Mouse (Mus musculus) megakaryocyte, embryonic 14.5 days (primary cell): Measurements from ENCODE around the gene Alkbh3. TPM values are rescaled to one million over a fixed set of nuclear protein-coding genes. Genes with fewer than 3 reads are reported as not detected.

Experiments used
- H3K27me3 ChIP-seq: replicated peaks from 2 replicates; pipeline ENCODE3; 2012; ENCODE audit warnings: inconsistent platforms
- H3K36me3 ChIP-seq: replicated peaks from 2 replicates; pipeline ENCODE3; 2012; ENCODE audit warnings: low read length, inconsistent platforms, mixed read lengths
- H3K4me1 ChIP-seq: 2 replicates; pipeline ENCODE4 v1.6.1; 2012; ENCODE audit warnings: inconsistent platforms
- H3K4me3 ChIP-seq: replicated peaks from 2 replicates; pipeline ENCODE3; 2012; ENCODE audit warnings: moderate library complexity, mild to moderate bottlenecking, inconsistent platforms
- H3K9me3 ChIP-seq: 2 replicates; pipeline ENCODE4 v1.6.1; 2012; ENCODE audit warnings: inconsistent platforms
- FLI1 ChIP-seq: IDR thresholded peaks from 2 replicates; pipeline ENCODE4 v1.6.1; 2012; ENCODE audit warnings: low read length, inconsistent platforms, mixed read lengths
- GATA1 ChIP-seq: IDR thresholded peaks from 3 replicates; pipeline ENCODE4 v1.6.1; 2012; ENCODE audit warnings: mixed read lengths, low read length, inconsistent platforms, borderline replicate concordance
- polyA plus RNA-seq: library from polyadenylated mRNA; stranded (reverse); fragments of >175 nt; gene quantifications from 2 replicates; pipeline ENCODE4 v1.2.3, GENCODE M21; 2012; ENCODE audit warnings: low replicate concordance; ENCODE audit not compliant: insufficient read depth

Gene Alkbh3
- polyA plus RNA-seq, 1 experiment: 31.2 TPM

DNA sequence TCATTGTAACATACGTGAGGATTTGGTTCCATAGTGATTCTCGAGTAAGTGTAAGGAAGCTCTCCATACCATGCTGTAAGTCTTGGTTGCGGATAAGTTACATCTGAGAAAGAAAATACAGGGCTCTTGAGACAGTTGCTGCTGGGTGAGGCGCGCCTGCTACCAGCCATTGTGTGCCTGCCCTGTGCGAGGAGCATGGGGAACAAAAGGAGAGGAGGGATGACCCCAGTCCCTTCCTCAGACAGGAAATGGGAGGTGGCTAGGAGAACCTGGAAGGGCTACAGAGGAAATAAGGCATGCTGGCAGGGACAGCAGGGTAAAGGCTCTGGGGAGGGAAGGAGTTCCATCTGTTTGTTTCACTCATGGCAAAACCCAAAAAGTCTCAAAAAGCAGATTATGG, 9.2 kb downstream of the Alkbh3 start:
- Histone ChIP-seq H3K4me3 (no peak overlapping the region), H3K27me3 (no peaks in the 10 kb centered on the region), H3K4me1 (peaks cover 14% of the 10 kb centered on the region), H3K36me3 (peaks cover 96% of the 10 kb centered on the region), H3K9me3 (no peaks in the 10 kb centered on the region)
- TF ChIP-seq FLI1 (no peak), GATA1 (no peak)

DNA sequence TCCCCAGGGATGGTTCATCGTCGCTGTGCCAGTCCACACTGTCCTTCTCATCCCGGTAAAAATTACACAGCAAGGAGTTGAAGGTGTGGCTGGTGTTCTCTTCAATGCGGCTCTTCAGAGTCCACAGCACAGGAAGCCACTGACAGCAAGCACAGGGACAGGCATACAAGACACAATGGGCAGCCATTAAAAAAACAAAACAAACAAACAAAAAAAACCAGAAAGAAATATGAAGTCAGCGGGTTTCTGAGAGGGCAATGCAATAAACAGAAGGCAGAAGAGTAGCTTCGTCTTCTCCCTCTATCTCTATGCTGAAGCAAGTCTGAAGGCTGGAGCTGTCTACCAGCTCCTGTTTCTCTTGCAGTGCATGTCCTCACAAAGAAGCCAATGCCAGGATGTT, 14.4 kb downstream of the Alkbh3 start, which contains the start of gene Gm27027:
Gene Gm27027 (minus strand): TSS at position 101 of the 400 bp plus-strand sequence.
- TF ChIP-seq GATA1: no peak
- TF ChIP-seq FLI1: no peak
- H3K27me3 ChIP-seq: no peaks in the 10 kb centered on the region
- no peaks in the 10 kb centered on the region for H3K9me3 ChIP-seq
- peaks cover 6% of the 10 kb centered on the region for H3K4me1 ChIP-seq
- no peak within 1 kb of the TSS for H3K4me3 ChIP-seq
- peaks cover 98% of the 10 kb centered on the region for H3K36me3 ChIP-seq

DNA sequence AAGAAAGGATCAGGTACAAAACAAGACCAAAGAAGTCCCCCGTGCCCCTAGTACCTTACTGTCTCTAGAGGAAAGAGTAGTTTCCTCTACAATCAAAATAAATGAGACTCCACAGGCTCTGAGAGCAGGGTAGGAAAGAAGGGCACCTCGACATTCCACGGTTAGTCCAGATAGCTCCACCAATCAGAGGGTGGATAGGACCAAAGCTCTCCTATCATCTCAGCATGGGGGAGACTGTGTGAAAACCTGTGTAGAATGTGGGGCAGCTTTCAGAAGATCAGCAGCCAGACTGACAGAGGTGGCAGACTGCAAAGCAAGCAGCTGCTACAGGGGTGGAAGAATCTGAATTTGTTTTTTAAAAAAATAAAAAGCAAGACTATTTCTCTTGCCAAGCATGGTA, 17.8 kb downstream of the Alkbh3 start:
- Histone ChIP-seq H3K4me1 (peaks cover 26% of the 10 kb centered on the region), H3K27me3 (peaks cover 5% of the 10 kb centered on the region), H3K4me3 (no peak overlapping the region), H3K36me3 (peaks cover 100% of the 10 kb centered on the region), H3K9me3 (no peaks in the 10 kb centered on the region)
- TF ChIP-seq FLI1 (no peak), GATA1 (no peak)

DNA sequence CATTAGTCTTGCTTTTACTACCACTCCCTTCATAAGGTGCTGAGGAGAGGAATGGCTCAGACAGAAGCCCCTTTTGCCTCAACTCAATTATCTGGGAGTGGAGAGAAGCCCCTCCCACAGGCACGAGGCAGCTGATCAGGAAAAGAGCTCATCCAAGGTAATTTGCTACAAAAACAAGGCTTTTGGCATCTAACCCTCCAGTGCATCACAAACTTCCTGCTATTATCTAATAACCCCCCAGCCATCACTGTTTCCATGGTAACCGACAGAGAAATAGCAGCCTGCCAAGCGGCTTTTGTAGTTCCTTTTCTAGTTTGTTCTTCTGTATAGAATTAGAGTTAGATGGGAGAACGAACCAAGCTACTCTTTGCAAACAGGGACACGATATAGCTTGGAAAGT, 18.3 kb downstream of the Alkbh3 start:
- TF ChIP-seq FLI1 (no peak), GATA1 (no peak)
- peaks cover 7% of the 10 kb centered on the region for H3K27me3 ChIP-seq
- peaks cover 29% of the 10 kb centered on the region for H3K4me1 ChIP-seq
- H3K36me3 ChIP-seq: peaks cover 100% of the 10 kb centered on the region
- H3K9me3 ChIP-seq: no peaks in the 10 kb centered on the region
- H3K4me3 ChIP-seq: no peak overlapping the region

DNA sequence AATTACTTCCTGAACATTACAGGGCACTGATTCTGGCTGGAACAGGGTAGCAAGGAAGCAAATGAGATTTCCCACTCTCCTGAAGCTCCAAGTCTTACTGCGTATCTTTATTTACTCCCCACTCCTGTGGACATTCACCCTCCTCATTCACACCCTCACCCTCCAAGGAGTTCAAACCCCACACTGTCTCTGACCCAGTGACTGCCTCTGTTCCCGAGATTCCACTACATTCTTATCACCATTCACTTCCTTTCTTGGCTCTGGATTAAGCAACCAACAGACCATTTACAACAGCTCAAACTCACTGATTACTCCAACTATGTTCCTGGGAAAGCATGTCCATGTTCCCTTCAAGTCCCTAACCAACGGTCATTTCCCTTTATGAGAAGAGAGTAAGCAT, 19.3 kb downstream of the Alkbh3 start:
- H3K4me1 ChIP-seq: peaks cover 38% of the 10 kb centered on the region
- H3K36me3 ChIP-seq: peaks cover 100% of the 10 kb centered on the region
- no peak overlapping the region for H3K4me3 ChIP-seq
- H3K27me3 ChIP-seq: peaks cover 9% of the 10 kb centered on the region
- no peaks in the 10 kb centered on the region for H3K9me3 ChIP-seq
- no peak for TF ChIP-seq FLI1

DNA sequence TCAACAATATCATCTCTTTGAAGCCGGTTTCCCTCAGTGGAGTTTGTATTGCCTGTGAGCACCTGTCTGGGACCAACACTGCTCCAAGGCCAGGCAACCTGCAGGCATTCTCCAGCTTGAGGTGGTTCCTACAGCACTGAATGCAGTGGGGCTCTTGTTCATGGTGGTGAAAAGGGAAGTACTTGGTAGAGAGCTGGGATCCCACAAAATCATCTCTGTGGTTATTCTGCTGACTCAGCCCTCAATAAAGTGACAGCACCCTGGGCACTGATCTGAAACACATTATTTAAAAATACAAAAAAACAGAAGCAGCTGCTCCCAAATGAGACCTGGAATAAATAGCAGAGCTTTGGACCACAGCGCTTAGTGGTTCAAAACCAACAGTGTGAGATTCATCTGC, 22.2 kb downstream of the Alkbh3 start:
- Histone ChIP-seq H3K9me3 (no peaks in the 10 kb centered on the region), H3K36me3 (peaks cover 100% of the 10 kb centered on the region), H3K27me3 (peaks cover 11% of the 10 kb centered on the region), H3K4me1 (peaks cover 41% of the 10 kb centered on the region), H3K4me3 (no peak overlapping the region)
- TF ChIP-seq GATA1 (no peak), FLI1 (no peak)

DNA sequence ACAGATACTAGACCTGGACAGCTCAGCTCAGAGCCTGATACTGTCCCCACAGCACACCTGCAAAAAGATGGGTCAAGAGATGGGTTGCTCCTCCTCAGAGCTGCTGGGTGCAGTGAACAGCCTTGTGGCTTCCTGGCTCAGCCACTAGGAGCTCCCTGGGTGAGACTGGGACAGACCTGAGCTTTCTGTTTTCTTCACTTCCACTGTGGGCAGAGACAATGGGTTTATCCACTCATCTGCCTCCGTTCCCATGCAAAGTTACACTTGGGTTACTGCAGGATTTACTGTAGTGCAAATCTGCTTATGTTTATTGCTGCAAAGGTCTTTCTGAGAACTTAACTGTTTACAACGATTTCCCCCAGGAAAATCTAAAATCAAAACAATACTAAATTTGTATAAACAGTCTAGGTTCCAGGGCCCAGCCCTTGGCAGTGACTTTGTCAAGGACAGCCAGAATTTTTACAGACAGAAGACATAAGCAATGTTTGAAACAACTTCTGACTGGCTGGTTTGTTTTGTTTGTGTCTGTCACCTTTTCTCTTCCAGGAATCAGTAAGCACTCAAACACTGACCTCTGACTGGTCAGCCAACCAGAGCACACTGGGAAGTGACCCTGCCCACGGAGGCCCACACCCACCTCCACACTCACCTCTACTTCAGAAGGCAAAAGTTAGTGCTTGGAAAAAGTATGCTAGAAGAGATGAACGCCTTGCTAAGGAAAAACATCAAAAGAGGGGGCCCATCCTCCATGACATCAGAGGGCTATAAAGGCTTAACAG, 28.0 kb downstream of the Alkbh3 start:
- peaks cover 14% of the 10 kb centered on the region for H3K4me1 ChIP-seq
- peaks cover 9% of the 10 kb centered on the region for H3K27me3 ChIP-seq
- H3K4me3 ChIP-seq: no peak overlapping the region
- peaks cover 93% of the 10 kb centered on the region for H3K36me3 ChIP-seq
- H3K9me3 ChIP-seq: no peaks in the 10 kb centered on the region
- TF ChIP-seq GATA1: no peak
- TF ChIP-seq FLI1: no peak

DNA sequence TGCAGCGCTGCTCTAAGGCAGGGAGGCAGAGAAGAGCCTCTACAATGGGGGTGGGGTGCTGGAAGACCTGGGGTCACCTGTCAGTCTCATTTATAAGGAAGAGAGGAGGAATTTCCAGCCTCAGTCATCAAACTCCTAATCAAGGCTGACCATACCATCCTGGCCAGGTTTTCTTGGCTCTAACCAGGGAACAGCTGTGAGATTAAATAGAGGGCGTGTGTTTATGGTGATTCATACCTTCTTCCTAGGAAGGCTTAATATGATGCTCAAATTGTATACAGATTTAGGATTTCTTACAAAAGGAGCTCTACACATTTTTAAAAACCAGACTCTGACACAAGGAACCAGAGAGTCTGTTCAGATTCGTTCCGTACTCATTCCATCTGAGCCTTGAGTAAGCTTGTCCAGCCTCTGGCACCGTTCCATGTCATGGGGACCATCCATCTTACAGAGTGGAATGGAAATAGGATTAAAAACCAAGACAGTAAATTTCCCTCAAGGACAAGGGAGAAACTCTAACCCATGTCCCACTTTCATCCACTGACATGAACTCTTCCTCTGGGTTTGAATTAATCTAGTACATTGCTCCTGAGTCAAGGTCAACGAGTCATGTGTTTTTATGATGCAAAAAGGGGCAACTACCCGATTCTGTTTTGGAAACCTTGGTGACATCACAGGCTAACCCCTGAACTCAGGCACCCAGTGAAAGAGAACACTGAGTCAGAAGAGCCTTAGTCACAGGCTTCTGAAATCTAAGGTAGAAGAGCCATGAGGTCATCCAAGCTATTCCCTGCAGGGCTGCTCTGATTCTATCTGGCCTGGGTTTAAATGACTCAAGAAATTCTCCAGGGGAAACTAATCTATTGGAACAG, 31.1 kb downstream of the Alkbh3 start:
- H3K4me3 ChIP-seq: no peak overlapping the region
- no peaks in the 10 kb centered on the region for H3K9me3 ChIP-seq
- peaks cover 33% of the 10 kb centered on the region for H3K27me3 ChIP-seq
- TF ChIP-seq FLI1: no peak
- no peak for TF ChIP-seq GATA1
- H3K36me3 ChIP-seq: peaks cover 61% of the 10 kb centered on the region
- H3K4me1 ChIP-seq: peaks cover 18% of the 10 kb centered on the region

DNA sequence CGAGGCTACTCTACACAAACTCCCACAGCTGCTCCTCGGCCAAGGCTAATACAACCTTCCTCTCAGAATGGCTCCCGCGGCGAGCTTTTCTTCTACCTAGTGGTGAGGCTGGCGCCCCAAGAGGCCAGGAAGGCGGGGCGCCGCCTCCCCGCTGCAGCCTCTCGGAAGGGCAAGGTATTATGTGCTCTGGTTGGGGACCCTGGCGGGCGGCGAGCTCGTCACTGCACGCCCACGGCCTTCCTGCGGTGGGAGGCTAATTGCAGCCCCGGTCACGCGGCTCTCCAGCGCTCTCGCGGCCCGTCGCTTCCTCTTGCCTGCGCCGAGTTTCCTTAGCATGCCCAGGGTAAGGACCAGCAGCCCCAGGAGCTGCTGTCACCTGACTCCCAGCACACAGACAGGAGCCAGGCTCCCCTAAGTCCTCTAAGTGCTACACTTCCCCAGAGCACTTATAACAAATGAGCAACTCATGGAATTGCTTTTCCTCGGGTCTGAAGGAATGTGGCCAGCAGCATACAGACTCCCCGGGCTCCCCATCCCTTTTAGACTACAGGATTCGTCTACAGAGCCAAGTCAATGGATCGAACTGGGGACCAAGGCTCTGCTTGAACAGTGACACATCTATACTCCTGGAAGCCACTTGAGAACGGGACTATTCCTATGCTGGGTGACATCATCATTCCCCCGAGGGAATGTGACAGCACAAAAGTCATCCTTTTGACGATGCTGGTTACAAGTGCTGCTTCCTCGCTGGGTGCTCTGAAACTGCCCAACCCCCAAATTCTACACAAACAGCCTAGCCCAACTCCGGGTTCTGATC, 34.0 kb downstream of the Alkbh3 start:
- Histone ChIP-seq H3K27me3 (peaks cover 57% of the 10 kb centered on the region), H3K9me3 (no peaks in the 10 kb centered on the region), H3K36me3 (peaks cover 33% of the 10 kb centered on the region), H3K4me1 (peaks cover 18% of the 10 kb centered on the region), H3K4me3 (peak overlapping the region; percentile 91)
- TF ChIP-seq GATA1 (no peak), FLI1 (no peak)
